Mouse (Mus musculus) kidney, postnatal 0 days (tissue): ENCODE measurements at regions not wholly inside any gene's neighbourhood (a gene's known extent, or its start where the extent isn't known, plus 50 kb on each side); places are given as distances from the start of the nearest gene placed in this dataset.

Experiments
- ATAC-seq: fragments of 200-750 bp; cut with Nextera tagmentation; replicated peaks from 2 replicates; pipeline ENCODE4 v1.8.0; 2017; ENCODE audit warnings: low read depth, moderate number of reproducible peaks, moderate TSS enrichment, moderate library complexity; ENCODE audit not compliant: low FRiP score
- DNase-seq: peaks from one replicate; pipeline ENCODE4 v3.0.0-alpha.2; 2016; ENCODE audit warnings: low spot score
- H3K27ac ChIP-seq: fragments of 300-500 bp; sonication (generic); 2 replicates; pipeline ENCODE4 v1.5.1; 2014; ENCODE audit warnings: mild to moderate bottlenecking
- H3K27me3 ChIP-seq: fragments of 300-500 bp; sonication (generic); 2 replicates; pipeline ENCODE4 v1.6.1; 2014; ENCODE audit warnings: low read length, mixed read lengths; ENCODE audit not compliant: insufficient read depth
- H3K36me3 ChIP-seq: fragments of 300-500 bp; sonication (generic); 2 replicates; pipeline ENCODE4 v1.6.1; 2014; ENCODE audit warnings: low read length, mixed read lengths; ENCODE audit not compliant: insufficient read depth
- H3K4me1 ChIP-seq: fragments of 300-500 bp; sonication (generic); replicated peaks from 2 replicates; pipeline ENCODE4 v1.6.1; 2014; ENCODE audit warnings: antibody characterized with exemption, low read length, mixed read lengths; ENCODE audit not compliant: insufficient read depth
- H3K4me2 ChIP-seq: fragments of 300-500 bp; sonication (generic); 2 replicates; pipeline ENCODE4 v1.6.1; 2014; ENCODE audit warnings: mild to moderate bottlenecking, low read length, moderate library complexity, mixed read lengths
- H3K4me3 ChIP-seq: fragments of 300-500 bp; sonication (generic); replicated peaks from 2 replicates; pipeline ENCODE4 v1.5.1; 2014; ENCODE audit warnings: low read depth, low read length
- H3K9ac ChIP-seq: fragments of 300-500 bp; sonication (generic); 2 replicates; pipeline ENCODE4 v1.6.1; 2014; ENCODE audit warnings: low read depth, low read length
- H3K9me3 ChIP-seq: fragments of 300-500 bp; sonication (generic); replicated peaks from 2 replicates; pipeline ENCODE4 v1.6.1; 2016; ENCODE audit warnings: low read length, inconsistent platforms, mixed read lengths
- CTCF ChIP-seq: IDR thresholded peaks from 2 replicates; pipeline ENCODE4 v1.5.1; 2016; ENCODE audit warnings: antibody characterized with exemption, low read depth, mild to moderate bottlenecking, moderate library complexity
- WGBS: fragments of 180-500 bp; shearing (Covaris S2); extraction: QIAGEN DNeasy Blood & Tissue Kit; methylation state at CpG from one replicate; pipeline ENCODE4 v1.1.7; 2014; 5-methylcytosine and 5-hydroxymethylcytosine counted together

GRCm38 (mm10) chr4:140371426-140372213 is 125.0 kb upstream of the Igsf21 start:
- no peak overlapping the region for H3K4me2 ChIP-seq
- no peaks in the 10 kb centered on the region for H3K27me3 ChIP-seq
- no peak overlapping the region for H3K4me3 ChIP-seq
- H3K27ac ChIP-seq, result no peak overlapping the region
- H3K36me3 ChIP-seq, result no peaks in the 10 kb centered on the region
- no peaks in the 10 kb centered on the region for H3K4me1 ChIP-seq
- no peak for TF ChIP-seq CTCF
- DNase-seq (no peak), ATAC-seq (no peak)
- H3K9me3 ChIP-seq, result no peaks in the 10 kb centered on the region
- no peak overlapping the region for H3K9ac ChIP-seq
- 87% methylated on average over 20 of the region's 20 CpGs for WGBS

DNA sequence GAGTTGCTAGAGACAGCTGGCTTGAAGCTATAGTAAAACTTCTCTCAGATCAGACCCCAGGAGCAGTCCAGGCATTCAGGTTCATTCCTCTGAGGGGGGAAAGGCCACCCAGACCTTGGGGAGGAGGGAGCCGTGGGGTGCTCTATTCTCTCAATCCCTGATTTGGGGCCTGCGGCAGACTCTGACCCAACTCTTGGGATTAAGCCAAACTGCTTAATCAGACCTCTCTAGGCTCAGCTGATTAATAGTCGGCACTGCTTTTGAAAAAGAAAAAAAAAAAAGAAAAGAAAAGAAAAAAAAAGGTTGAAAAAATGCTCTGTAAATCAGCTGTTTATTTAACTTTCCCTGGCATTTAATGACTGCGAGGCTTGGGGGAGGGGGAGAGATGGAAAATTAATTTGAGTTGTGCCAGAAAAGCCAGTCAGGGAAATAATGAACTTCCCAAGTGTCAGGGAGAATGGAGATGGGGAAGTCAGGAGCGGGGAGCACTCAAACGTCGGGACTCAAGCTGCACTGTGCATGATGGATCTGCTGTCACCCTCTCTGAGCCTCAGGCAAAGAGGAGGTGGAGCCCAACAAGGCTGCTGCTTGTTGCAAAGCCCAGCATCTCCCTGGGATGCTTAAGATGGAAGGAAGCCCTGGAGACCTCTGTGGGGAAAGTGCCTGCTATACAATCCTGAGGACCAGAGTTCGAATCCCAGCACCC is 120.5 kb upstream of the Igsf21 start:
- no peak for ATAC-seq

DNA sequence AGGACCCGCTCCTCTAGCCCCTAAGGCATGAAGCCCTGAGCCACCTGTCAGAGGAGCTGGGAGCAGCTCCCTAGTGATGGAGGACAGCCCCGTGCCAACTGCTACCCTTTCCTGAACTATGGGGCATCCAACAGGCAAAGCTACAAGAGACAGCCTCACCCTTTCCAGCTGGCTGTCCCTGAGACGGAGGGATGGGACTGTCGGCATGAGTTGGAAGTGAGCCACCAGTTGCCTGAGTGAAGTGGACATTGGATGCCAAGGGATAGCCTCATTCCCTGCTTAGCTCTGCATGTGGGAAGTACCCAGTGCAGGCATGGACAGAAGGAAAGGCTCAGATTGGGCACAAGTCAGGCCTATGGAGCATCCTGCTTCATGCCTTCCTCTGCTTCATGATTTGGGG is 112.3 kb upstream of the Igsf21 start:
- WGBS, result 96% methylated on average over 4 of the region's 4 CpGs
- Histone ChIP-seq H3K9me3 (no peaks in the 10 kb centered on the region), H3K36me3 (no peaks in the 10 kb centered on the region), H3K4me1 (no peaks in the 10 kb centered on the region), H3K27ac (no peak overlapping the region), H3K27me3 (no peaks in the 10 kb centered on the region), H3K4me2 (no peak overlapping the region), H3K9ac (no peak overlapping the region), H3K4me3 (no peak overlapping the region)
- DNase-seq (no peak), ATAC-seq (no peak)
- TF ChIP-seq CTCF, result no peak

More for the DNA sequence above, 120.5 kb upstream of the Igsf21 start:
- H3K27ac ChIP-seq, result no peak overlapping the region
- no peaks in the 10 kb centered on the region for H3K4me1 ChIP-seq
- no peaks in the 10 kb centered on the region for H3K27me3 ChIP-seq
- WGBS, result 36% methylated on average over 8 of the region's 8 CpGs
- no peaks in the 10 kb centered on the region for H3K9me3 ChIP-seq
- no peak overlapping the region for H3K9ac ChIP-seq
- no peak overlapping the region for H3K4me3 ChIP-seq
- no peaks in the 10 kb centered on the region for H3K36me3 ChIP-seq
- TF ChIP-seq CTCF, result no peak
- no peak overlapping the region for H3K4me2 ChIP-seq
- DNase-seq, result no peak

DNA sequence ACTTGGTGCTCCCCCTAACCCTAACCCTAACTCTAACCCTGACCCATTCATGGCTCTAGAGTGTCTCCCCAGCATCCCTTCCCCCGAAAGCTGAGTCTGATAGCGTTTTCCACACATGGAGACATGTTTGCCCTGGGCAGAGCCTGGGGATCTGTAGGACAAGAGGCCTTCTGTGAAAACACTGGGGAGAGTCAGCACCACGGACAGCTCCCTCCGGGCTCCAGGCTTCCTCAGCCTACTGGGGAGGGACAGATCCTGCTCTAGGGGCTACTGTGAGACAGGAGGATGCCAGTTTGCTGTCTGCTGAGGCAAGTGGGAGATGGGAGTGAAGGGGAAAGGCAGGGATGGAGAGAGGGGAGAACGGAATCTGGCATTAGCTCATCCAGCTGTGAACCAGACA is 111.5 kb upstream of the Igsf21 start:
- Histone ChIP-seq H3K9me3 (no peaks in the 10 kb centered on the region), H3K4me1 (no peaks in the 10 kb centered on the region), H3K27me3 (no peaks in the 10 kb centered on the region), H3K4me3 (no peak overlapping the region), H3K4me2 (no peak overlapping the region), H3K9ac (no peak overlapping the region), H3K27ac (no peak overlapping the region), H3K36me3 (no peaks in the 10 kb centered on the region)
- DNase-seq, result peak; percentile 90
- no peak for ATAC-seq
- whole genome bisulfite sequencing, result 9% methylated on average over 5 of the region's 5 CpGs
- no peak for TF ChIP-seq CTCF

- no peak overlapping the region for H3K4me2 ChIP-seq
- no peak overlapping the region for H3K4me3 ChIP-seq
- no peaks in the 10 kb centered on the region for H3K4me1 ChIP-seq
- DNase-seq (no peak), ATAC-seq (no peak)
- no peaks in the 10 kb centered on the region for H3K27me3 ChIP-seq
- no peaks in the 10 kb centered on the region for H3K36me3 ChIP-seq
- TF ChIP-seq CTCF, result no peak
- no peak overlapping the region for H3K27ac ChIP-seq
- no peak overlapping the region for H3K9ac ChIP-seq
- WGBS, result 75% methylated on average over 12 of the region's 12 CpGs
- H3K9me3 ChIP-seq, result no peaks in the 10 kb centered on the region
These were observed 108.6 kb upstream of the Igsf21 start for GRCm38 (mm10) chr4:140355144-140355550.

DNA sequence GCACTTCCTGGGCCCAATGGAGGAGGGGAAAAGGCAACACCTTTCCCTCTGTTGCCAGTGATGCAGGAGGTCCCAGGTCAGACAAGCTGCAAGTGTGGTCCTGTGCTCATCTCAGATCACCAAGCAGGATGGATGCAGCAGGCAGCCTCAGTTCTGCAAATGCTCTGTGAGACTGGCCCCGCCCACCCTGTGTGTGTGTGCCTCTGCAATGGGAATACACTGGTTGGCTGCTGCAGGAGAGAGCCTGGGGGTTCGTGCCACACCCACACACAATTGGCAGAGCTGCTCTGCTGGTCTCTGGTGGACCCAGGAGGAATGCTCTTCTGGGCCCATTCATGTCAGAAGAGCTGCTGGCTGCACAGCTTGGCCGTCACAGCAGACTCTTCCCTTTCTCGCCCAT is 102.2 kb upstream of the Igsf21 start:
- 66% methylated on average over 4 of the region's 4 CpGs for WGBS
- Histone ChIP-seq H3K4me1 (no peaks in the 10 kb centered on the region), H3K9ac (no peak overlapping the region), H3K4me2 (no peak overlapping the region), H3K36me3 (no peaks in the 10 kb centered on the region), H3K9me3 (no peaks in the 10 kb centered on the region), H3K27ac (no peak overlapping the region), H3K27me3 (no peaks in the 10 kb centered on the region), H3K4me3 (no peak overlapping the region)
- ATAC-seq (no peak), DNase-seq (no peak)
- TF ChIP-seq CTCF, result no peak
